ENCODE assay signal across 8 mouse cellular contexts in genomic region chr17:46782341-46783221, GRCm38 (mm10). TPM values are rescaled to one million over a fixed set of nuclear protein-coding genes. Genes with fewer than 3 reads are reported as not detected.
DNase-seq lines count a peak whose midpoint lies in the region; ATAC-seq and TF ChIP-seq lines count a peak whose summit lies in the region.

Gene Rpl7l1, minus strand, starts transcription at chr17:46782672.

- in situ Hi-C loops in Patski (cut with MboI; ENCODE audit: low pct_unique_long_range_greater_than_20kb): loop anchor here (5.0 kb wide), 2 partner anchors 70 to 100 kb away; no protein-coding TSS in a partner anchor

- peak within 1 kb of the TSS; percentile 50 for H3K4me3 ChIP-seq in hindbrain, embryonic 14.5 days (replicated peaks; ENCODE audit: low read length)

- POLR2A ChIA-PET in Patski (lab: Charles Lee): interaction anchor here (0.8 to 1.7 kb wide), 3 partner anchors 75 to 109 kb away, joined by 3 to 9 read pairs (median 4); partner anchors contain the start of gene Bicral

- DNase-seq in Patski (ENCODE audit: low read depth, low spot score): peak; percentile 77
- DNase-seq in cerebellum, postnatal 14 days: peak; percentile 93 to 94
- DNase-seq in frontal cortex, postnatal 25 days (ENCODE audit: low spot score in 2 of 2): peak; percentile 71 to 86
- peak; percentile 92 for DNase-seq in hindbrain, embryonic 14.5 days (ENCODE audit: low spot score)
- DNase-seq in layer of hippocampus, postnatal 36 days: peak; percentile 90 to 91
- DNase-seq in lung, postnatal 36 days: peak; percentile 97
- peak; percentile 96 for DNase-seq in retina, postnatal 1 day
- peak; percentile 86 to 91 for DNase-seq in urinary bladder, adult 18-20 months (ENCODE audit: low spot score in 2 of 2)

- peak within 1 kb of the TSS; percentile 69 for H3K9ac ChIP-seq in hindbrain, embryonic 14.5 days

- under 1% methylated on average over 44 of the region's 44 CpGs for WGBS in hindbrain, embryonic 14.5 days

- TF ChIP-seq CTCF in Patski (IDR thresholded peaks at IDR 0.05): peak; percentile 94

- H3K27ac ChIP-seq in hindbrain, embryonic 14.5 days: peak within 1 kb of the TSS; percentile 78

- ATAC-seq in Patski: peak; percentile 72
- peak; percentile 96 for ATAC-seq in hindbrain, embryonic 14.5 days (ENCODE audit: low FRiP score)

- peaks cover 37% of the 10 kb centered on the region for H3K36me3 ChIP-seq in hindbrain, embryonic 14.5 days (replicated peaks; ENCODE audit: control insufficient read depth, insufficient read depth)

- no peaks in the 10 kb centered on the region for H3K27me3 ChIP-seq in Patski
- no peaks in the 10 kb centered on the region for H3K27me3 ChIP-seq in hindbrain, embryonic 14.5 days (ENCODE audit: control insufficient read depth, insufficient read depth, low read length)

- CTCF ChIA-PET in Patski (lab: Charles Lee): interaction anchor here (0.7 to 1.1 kb wide), 3 partner anchors 103 to 108 kb away, joined by 3 to 4 read pairs (median 3); partner anchors contain the start of gene Tbcc

- peak within 1 kb of the TSS; percentile 76 for H3K4me2 ChIP-seq in hindbrain, embryonic 14.5 days (replicated peaks)

- H3K9me3 ChIP-seq in hindbrain, embryonic 14.5 days (ENCODE audit: control insufficient read depth, low read length): no peaks in the 10 kb centered on the region

- H3K4me1 ChIP-seq in hindbrain, embryonic 14.5 days (replicated peaks; ENCODE audit: control insufficient read depth, insufficient read depth, low read length): peaks cover 9% of the 10 kb centered on the region

RNA-seq across cellular contexts. Expression of gene Rpl7l1, which starts in this region (rescaled TPM):
- 119 TPM for polyA plus RNA-seq in Patski (2021)
- polyA plus RNA-seq in hindbrain, embryonic 14.5 days (2014; fragmentation: Nextera tagmentation; extraction: Ambion mirVana): 73.8 and 81.9 TPM in 2 replicates
- total RNA-seq in layer of hippocampus, postnatal 36 days (2021): 10 to 100 TPM; 47.2 to 53.8 TPM

Comparison
In these comparisons a context has a peak if more than half of its experiments do, and no peak if none do; other contexts are left out.
1. Peak in every context shown above with its lines: DNase-seq, ATAC-seq, H3K4me3 ChIP-seq and H3K27ac ChIP-seq.